Mouse (Mus musculus): ENCODE data around the gene Gm17509. TPM values are rescaled to one million over a fixed set of nuclear protein-coding genes. Genes with fewer than 3 reads are reported as not detected.

The Gm17509 gene
- polyA plus RNA-seq, 1 experiment from 2014 or later, result 0.32 TPM

GRCm38 (mm10) chr13:117224901-117225300 is 4.0 kb upstream of the Gm17509 start:
- Histone ChIP-seq H3K9ac (no peak overlapping the region), H3K4me3 (no peak overlapping the region), H3K27me3 (peaks cover 7% of the 10 kb centered on the region; the same call in 1 of the 2 replicates), H3K27ac (replicated peaks) (no peak overlapping the region), H3K4me1 (replicated peaks) (peaks cover 9% of the 10 kb centered on the region; the same call in 1 of the 2 replicates), H3K9me3 (no peaks in the 10 kb centered on the region), H3K4me2 (no peak overlapping the region), H3K36me3 (no peaks in the 10 kb centered on the region)
- WGBS, result 74% methylated on average over 2 of the region's 2 CpGs
- no peak for ATAC-seq (ENCODE audit: low read depth)

- no peak overlapping the region for H3K9ac ChIP-seq
- no peak overlapping the region for H3K4me3 ChIP-seq
- ATAC-seq (ENCODE audit: low read depth), result no peak
- peaks cover 9% of the 10 kb centered on the region; the same call in 1 of the 2 replicates for H3K4me1 ChIP-seq (replicated peaks)
- H3K9me3 ChIP-seq, result no peaks in the 10 kb centered on the region
- 63% methylated on average over 5 of the region's 5 CpGs for WGBS
- peaks cover 7% of the 10 kb centered on the region; the same call in 1 of the 2 replicates for H3K27me3 ChIP-seq
- H3K36me3 ChIP-seq, result no peaks in the 10 kb centered on the region
- H3K4me2 ChIP-seq, result no peak overlapping the region
- H3K27ac ChIP-seq (replicated peaks), result no peak overlapping the region
Observed at GRCm38 (mm10) chr13:117223125-117223524, 2.2 kb upstream of the Gm17509 start.

GRCm38 (mm10) chr13:117219871-117220500 is 889 bp downstream of the Gm17509 start:
- Histone ChIP-seq H3K36me3 (no peaks in the 10 kb centered on the region), H3K9me3 (no peaks in the 10 kb centered on the region), H3K4me1 (replicated peaks) (peaks cover 12% of the 10 kb centered on the region; the same call in 1 of the 2 replicates), H3K4me3 (peak overlapping the region; percentile 73), H3K27ac (replicated peaks) (peak overlapping the region; percentile 86), H3K4me2 (peak overlapping the region; percentile 68), H3K27me3 (peaks cover 7% of the 10 kb centered on the region; the same call in 1 of the 2 replicates), H3K9ac (peak overlapping the region; percentile 87)
- WGBS, result 4% methylated on average over 16 of the region's 16 CpGs
- no peak; the same call in 1 of the 2 replicates for ATAC-seq (ENCODE audit: low read depth)

- H3K27me3 ChIP-seq, result peaks cover 7% of the 10 kb centered on the region; the same call in 1 of the 2 replicates
- H3K9me3 ChIP-seq, result no peaks in the 10 kb centered on the region
- no peak for ATAC-seq (ENCODE audit: low read depth)
- H3K36me3 ChIP-seq, result no peaks in the 10 kb centered on the region
- H3K4me3 ChIP-seq, result no peak overlapping the region
- H3K9ac ChIP-seq, result no peak overlapping the region
- H3K4me1 ChIP-seq (replicated peaks), result peaks cover 12% of the 10 kb centered on the region; the same call in 1 of the 2 replicates
- H3K27ac ChIP-seq (replicated peaks), result no peak overlapping the region
- 93% methylated on average over 2 of the region's 2 CpGs for WGBS
- H3K4me2 ChIP-seq, result no peak overlapping the region
Observed at GRCm38 (mm10) chr13:117218092-117218491, 2.8 kb downstream of the Gm17509 start.

- Histone ChIP-seq H3K27ac (replicated peaks) (no peak overlapping the region), H3K9ac (no peak overlapping the region), H3K4me1 (replicated peaks) (peaks cover 12% of the 10 kb centered on the region; the same call in 1 of the 2 replicates), H3K36me3 (no peaks in the 10 kb centered on the region), H3K4me2 (no peak overlapping the region), H3K27me3 (peaks cover 7% of the 10 kb centered on the region; the same call in 1 of the 2 replicates), H3K4me3 (no peak overlapping the region), H3K9me3 (no peaks in the 10 kb centered on the region)
- ATAC-seq (ENCODE audit: low read depth), result no peak
- 69% methylated on average over 11 of the region's 11 CpGs for WGBS
Observed at GRCm38 (mm10) chr13:117217621-117218020, 3.3 kb downstream of the Gm17509 start.

- Histone ChIP-seq H3K4me2 (no peak overlapping the region), H3K4me1 (replicated peaks) (peaks cover 5% of the 10 kb centered on the region; the same call in 1 of the 2 replicates), H3K36me3 (no peaks in the 10 kb centered on the region), H3K9me3 (no peaks in the 10 kb centered on the region), H3K4me3 (no peak overlapping the region), H3K9ac (no peak overlapping the region), H3K27me3 (peaks cover 1% of the 10 kb centered on the region; the same call in 1 of the 2 replicates), H3K27ac (replicated peaks) (no peak overlapping the region)
- no peak for ATAC-seq (ENCODE audit: low read depth)
- WGBS, result 31% methylated on average over 9 of the region's 9 CpGs
Observed at GRCm38 (mm10) chr13:117216752-117217363, 4.0 kb downstream of the Gm17509 start.

DNA sequence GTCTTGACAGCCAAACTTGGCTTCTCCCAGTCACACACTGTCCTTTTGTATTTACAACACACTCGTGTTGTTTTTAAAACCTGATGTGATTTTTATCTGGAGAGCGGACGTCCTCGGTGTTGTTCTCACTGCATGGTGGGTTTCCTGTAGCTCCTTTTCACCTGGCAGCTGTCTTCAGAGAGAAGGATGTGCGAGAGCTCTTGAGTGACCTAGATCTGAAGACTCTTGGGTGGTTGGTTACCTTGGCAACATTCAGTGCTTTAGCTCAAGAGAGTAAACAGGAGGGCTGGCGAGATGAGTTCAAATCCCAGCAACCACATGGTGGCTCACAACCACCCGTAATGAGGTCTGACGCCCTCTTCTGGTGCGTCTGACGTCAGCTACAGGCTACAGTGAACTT is 4.7 kb downstream of the Gm17509 start:
- no peak overlapping the region for H3K4me2 ChIP-seq
- no peaks in the 10 kb centered on the region for H3K27me3 ChIP-seq
- H3K9ac ChIP-seq, result no peak overlapping the region
- WGBS, result 24% methylated on average over 10 of the region's 10 CpGs
- no peaks in the 10 kb centered on the region for H3K36me3 ChIP-seq
- ATAC-seq (ENCODE audit: low read depth), result no peak
- no peak overlapping the region for H3K27ac ChIP-seq (replicated peaks)
- no peaks in the 10 kb centered on the region for H3K9me3 ChIP-seq
- peaks cover 3% of the 10 kb centered on the region; the same call in 1 of the 2 replicates for H3K4me1 ChIP-seq (replicated peaks)
- H3K4me3 ChIP-seq, result no peak overlapping the region

DNA sequence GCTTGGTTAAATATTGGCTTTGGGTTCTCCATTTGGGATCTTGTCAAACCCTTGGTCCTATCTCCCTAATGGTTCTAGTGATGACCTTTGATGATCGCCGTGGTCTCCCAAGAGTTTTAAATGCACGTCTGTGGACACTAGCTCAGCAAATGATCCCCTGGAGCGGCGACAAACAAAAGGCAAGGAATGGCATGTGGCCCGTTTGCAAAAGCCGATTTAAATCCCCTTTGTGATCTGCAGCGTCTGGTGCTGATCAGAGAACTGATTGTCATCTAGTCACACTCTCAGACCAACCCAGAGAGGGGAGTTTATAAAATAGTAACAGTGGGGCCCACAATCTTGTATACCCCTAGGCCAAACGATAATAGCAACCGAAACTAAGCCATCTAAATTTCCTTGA is 5.4 kb downstream of the Gm17509 start:
- no peaks in the 10 kb centered on the region for H3K36me3 ChIP-seq
- H3K27ac ChIP-seq (replicated peaks), result no peak overlapping the region
- no peak for ATAC-seq (ENCODE audit: low read depth)
- no peaks in the 10 kb centered on the region for H3K27me3 ChIP-seq
- H3K9me3 ChIP-seq, result no peaks in the 10 kb centered on the region
- H3K4me2 ChIP-seq, result no peak overlapping the region
- no peak overlapping the region for H3K9ac ChIP-seq
- H3K4me1 ChIP-seq (replicated peaks), result peaks cover 3% of the 10 kb centered on the region; the same call in 1 of the 2 replicates
- no peak overlapping the region for H3K4me3 ChIP-seq
- WGBS, result 9% methylated on average over 10 of the region's 10 CpGs

DNA sequence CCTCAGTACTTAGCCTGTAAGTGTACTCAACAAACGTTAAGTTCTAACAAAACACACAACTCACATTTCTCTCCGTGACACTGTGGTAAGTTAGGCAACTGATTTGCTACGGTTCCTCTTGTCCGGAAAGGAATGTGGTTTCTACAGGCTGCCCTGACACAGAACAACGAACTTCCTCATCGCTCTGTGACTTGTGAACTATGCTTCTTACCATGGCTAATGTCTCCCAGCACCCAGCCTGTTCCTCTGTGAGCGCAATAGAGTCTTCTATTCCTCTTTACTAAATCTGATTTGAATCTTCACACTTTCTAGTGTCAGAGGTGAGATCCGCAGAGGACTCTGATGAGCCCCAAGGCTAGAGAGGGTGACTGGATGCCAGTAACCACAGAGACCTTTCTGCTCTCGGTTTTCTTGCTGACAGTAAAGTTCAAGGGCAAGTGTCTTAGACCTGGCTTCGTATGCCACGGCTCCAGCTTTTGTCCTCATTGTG is 9.4 kb downstream of the Gm17509 start:
- no peak for ATAC-seq (ENCODE audit: low read depth)
- Histone ChIP-seq H3K4me3 (no peak overlapping the region), H3K36me3 (no peaks in the 10 kb centered on the region), H3K4me2 (no peak overlapping the region), H3K9ac (no peak overlapping the region), H3K27me3 (no peaks in the 10 kb centered on the region), H3K9me3 (no peaks in the 10 kb centered on the region), H3K4me1 (replicated peaks) (0 out of 2 replicates have a peak, but pooled peaks cover 3% of the 10 kb centered on the region), H3K27ac (replicated peaks) (no peak overlapping the region)
- WGBS, result 45% methylated on average over 11 of the region's 11 CpGs

- no peak within 1 kb of the TSS for H3K9ac ChIP-seq
- H3K9me3 ChIP-seq, result no peaks in the 10 kb centered on the region
- H3K27me3 ChIP-seq, result no peaks in the 10 kb centered on the region
- H3K4me3 ChIP-seq, result no peak within 1 kb of the TSS
- no peak within 1 kb of the TSS for H3K4me2 ChIP-seq
- no peak for ATAC-seq (ENCODE audit: low read depth)
- no peaks in the 10 kb centered on the region for H3K4me1 ChIP-seq (replicated peaks)
- 89% methylated on average over 6 of the region's 6 CpGs for WGBS
- no peaks in the 10 kb centered on the region for H3K36me3 ChIP-seq
- no peak within 1 kb of the TSS for H3K27ac ChIP-seq (replicated peaks)
Observed at GRCm38 (mm10) chr13:117208236-117208635, 12.6 kb downstream of the Gm17509 start, which contains the start of gene Emb. TSS of gene Emb (plus strand) at chr13:117208536.

DNA sequence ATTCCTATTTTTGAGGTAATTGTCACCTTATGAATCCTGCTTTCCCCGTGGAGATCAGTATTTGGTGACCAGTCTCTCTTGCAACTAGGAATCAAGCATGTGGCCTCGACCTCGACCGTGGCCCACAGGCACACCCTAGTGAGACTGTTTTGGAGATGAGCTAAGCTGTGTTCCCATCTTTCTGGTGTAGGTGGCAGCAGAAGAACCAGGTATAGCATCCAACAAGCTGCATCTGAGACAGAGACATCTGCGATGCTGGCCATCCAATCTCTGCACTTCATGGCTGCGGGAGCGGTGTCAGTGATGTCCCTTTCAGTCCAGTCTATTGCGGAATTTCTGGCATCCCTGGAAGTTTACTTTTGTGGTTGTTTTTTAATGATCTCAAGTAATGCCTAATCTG is 14.8 kb downstream of the Gm17509 start:
- no peaks in the 10 kb centered on the region for H3K4me1 ChIP-seq (replicated peaks)
- H3K4me3 ChIP-seq, result no peak overlapping the region
- 92% methylated on average over 8 of the region's 8 CpGs for WGBS
- H3K27me3 ChIP-seq, result no peaks in the 10 kb centered on the region
- no peak for ATAC-seq (ENCODE audit: low read depth)
- no peaks in the 10 kb centered on the region for H3K9me3 ChIP-seq
- no peak overlapping the region for H3K27ac ChIP-seq (replicated peaks)
- no peaks in the 10 kb centered on the region for H3K36me3 ChIP-seq
- H3K4me2 ChIP-seq, result no peak overlapping the region
- H3K9ac ChIP-seq, result no peak overlapping the region

- H3K27ac ChIP-seq (replicated peaks), result no peak overlapping the region
- H3K4me2 ChIP-seq, result no peak overlapping the region
- no peak overlapping the region for H3K4me3 ChIP-seq
- H3K27me3 ChIP-seq, result no peaks in the 10 kb centered on the region
- H3K9ac ChIP-seq, result no peak overlapping the region
- H3K36me3 ChIP-seq, result no peaks in the 10 kb centered on the region
- no peaks in the 10 kb centered on the region for H3K4me1 ChIP-seq (replicated peaks)
- no peak for ATAC-seq (ENCODE audit: low read depth)
- H3K9me3 ChIP-seq, result no peaks in the 10 kb centered on the region
- 92% methylated on average over 7 of the region's 7 CpGs for WGBS
Observed at GRCm38 (mm10) chr13:117204685-117205084, 16.2 kb downstream of the Gm17509 start.

Data from neural tube, embryonic 13.5 days (tissue).